Mouse (Mus musculus): ENCODE measurements around the gene 4932429P05Rik. TPM values are rescaled to one million over a fixed set of nuclear protein-coding genes. Genes with fewer than 3 reads are reported as not detected.

4932429P05Rik gene
- polyA plus RNA-seq (2012; ENCODE audit: low replicate concordance) = not detected in 2 replicates

GRCm38 (mm10) chrX:89751968-89752367 lies at the start of gene 4932429P05Rik:
Gene 4932429P05Rik, plus strand, starts transcription at chrX:89752268.

Other genes starting within 250 kb of the 4932429P05Rik start
- not detected in 2 replicates for gene 4930415L06Rik, start 180.6 kb downstream of the 4932429P05Rik start, polyA plus RNA-seq (2012; ENCODE audit: low replicate concordance)